In genomic region chr5:112678153-112678552, GRCm38 (mm10) we compare ENCODE assay signal across 11 mouse cellular contexts.
"Had no signal": no experiment of that assay in that cellular context is flagged by ENCODE, and none has a peak within 500 bp of the region (broad histone marks: within the 10 kb centered on the region; RNA-seq: fewer than 3 reads in every experiment).

No protein-coding gene starts in this region.

- H3K27me3 ChIP-seq: limb, embryonic 13.5 days had no signal

- H3K9ac ChIP-seq: limb, embryonic 13.5 days; liver, embryonic 14.5 days had no signal

- H3K4me3 ChIP-seq: layer of hippocampus, adult 2 months; limb, embryonic 13.5 days had no signal

- H3K9me3 ChIP-seq: limb, embryonic 13.5 days had no signal

- H3K4me1 ChIP-seq: limb, embryonic 13.5 days had no signal

- H3K27ac ChIP-seq: kidney, postnatal 0 days; layer of hippocampus, adult 2 months; limb, embryonic 13.5 days; liver, embryonic 14.5 days had no signal

- H3K4me2 ChIP-seq: limb, embryonic 13.5 days had no signal

- H3K36me3 ChIP-seq: limb, embryonic 13.5 days had no signal

- DNase-seq: kidney, adult 11 months; kidney, adult 9 months; kidney, postnatal 4 days; left cerebral cortex, postnatal 4 days; lung, adult 18-20 months; right cerebral cortex, postnatal 14 days; thymus, postnatal 4 days had no signal
